Mouse (Mus musculus) forebrain, postnatal 0 days (tissue): ENCODE measurements at regions not wholly inside any gene's neighbourhood (a gene's known extent, or its start where the extent isn't known, plus 50 kb on each side); places are given as distances from the start of the nearest gene placed in this dataset.

Experiments used
- ATAC-seq: fragments of 200-750 bp; cut with Nextera tagmentation; 2 replicates; pipeline ENCODE4 v1.8.0; 2017; ENCODE audit warnings: mild to moderate bottlenecking, moderate library complexity
- DNase-seq: peaks from one replicate; pipeline ENCODE4 v3.0.0-alpha.2; 2015
- H3K27ac ChIP-seq: fragments of 300-500 bp; sonication (generic); 2 replicates; pipeline ENCODE4 v1.5.1; 2014; ENCODE audit warnings: low read depth, mild to moderate bottlenecking, antibody characterized with exemption, low read length, moderate library complexity, mixed read lengths
- H3K27me3 ChIP-seq: fragments of 300-500 bp; sonication (generic); 2 replicates; pipeline ENCODE4 v1.6.1; 2014; ENCODE audit warnings: mild to moderate bottlenecking, low read length, mixed read lengths; ENCODE audit not compliant: insufficient read depth
- H3K36me3 ChIP-seq: fragments of 300-500 bp; sonication (generic); 2 replicates; pipeline ENCODE4 v1.6.1; 2014; ENCODE audit warnings: mild to moderate bottlenecking, moderate library complexity; ENCODE audit not compliant: insufficient read depth
- H3K4me1 ChIP-seq: fragments of 300-500 bp; sonication (generic); 2 replicates; pipeline ENCODE4 v1.6.1; 2014; ENCODE audit warnings: antibody characterized with exemption; ENCODE audit not compliant: insufficient read depth
- H3K4me2 ChIP-seq: fragments of 300-500 bp; sonication (generic); 2 replicates; pipeline ENCODE4 v1.6.1; 2014; ENCODE audit warnings: low read depth, mild to moderate bottlenecking, moderate library complexity
- H3K4me3 ChIP-seq: fragments of 300-500 bp; sonication (generic); 2 replicates; pipeline ENCODE4 v1.5.1; 2014; ENCODE audit warnings: low read depth, low read length, mixed read lengths
- H3K9ac ChIP-seq: fragments of 300-500 bp; sonication (generic); 2 replicates; pipeline ENCODE4 v1.6.1; 2014; ENCODE audit warnings: mild to moderate bottlenecking
- H3K9me3 ChIP-seq: fragments of 300-500 bp; sonication (generic); 2 replicates; pipeline ENCODE4 v1.6.1; 2016; ENCODE audit warnings: low read length
- CTCF ChIP-seq: sonication (generic); IDR thresholded peaks from 2 replicates; pipeline ENCODE4 v1.5.1; 2016; ENCODE audit warnings: antibody characterized with exemption, control low read depth, low read depth
- WGBS: fragments of 180-500 bp; shearing (Covaris S2); extraction: QIAGEN DNeasy Blood & Tissue Kit; methylation state at CpG from one replicate; pipeline ENCODE4 v1.1.7; 2014; 5-methylcytosine and 5-hydroxymethylcytosine counted together

DNA sequence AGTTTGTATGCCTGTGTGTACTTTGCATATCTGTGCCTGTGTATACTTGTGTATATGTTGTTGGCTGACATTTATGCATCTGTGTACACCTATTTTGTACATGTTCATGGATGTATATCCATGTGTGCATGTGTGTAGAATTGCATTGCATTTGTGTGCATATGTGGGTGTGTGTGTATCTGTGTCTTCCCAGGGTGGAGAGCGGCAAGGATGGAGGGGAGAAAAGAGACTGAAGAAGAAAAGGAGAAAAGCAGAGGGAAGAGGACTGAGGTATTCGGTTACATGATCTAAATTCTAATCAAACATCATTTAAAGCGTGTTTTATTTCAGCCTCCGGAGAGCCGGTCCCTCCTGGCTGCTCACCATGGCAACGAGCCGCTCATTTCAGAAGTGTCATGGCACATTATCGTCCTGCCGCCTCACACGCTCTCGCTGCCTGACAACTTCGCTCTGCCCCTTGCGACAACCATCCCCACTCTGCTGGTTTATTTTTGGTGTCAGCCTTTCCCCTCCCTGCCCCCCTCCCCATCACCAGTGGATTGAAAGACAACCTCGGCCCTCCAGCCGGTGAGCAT is 58.6 kb downstream of the Mrm1 start:
- DNase-seq (peak; percentile 86), ATAC-seq (peak; percentile 93)
- Histone ChIP-seq H3K36me3 (no peaks in the 10 kb centered on the region), H3K27me3 (peaks cover 24% of the 10 kb centered on the region), H3K9me3 (no peaks in the 10 kb centered on the region), H3K27ac (peak overlapping the region; percentile 69), H3K4me2 (peak overlapping the region; percentile 13), H3K9ac (no peak overlapping the region), H3K4me3 (no peak overlapping the region), H3K4me1 (peaks cover 6% of the 10 kb centered on the region; the same call in 1 of the 2 replicates)
- no peak for TF ChIP-seq CTCF
- 8% methylated on average over 15 of the region's 15 CpGs for WGBS

DNA sequence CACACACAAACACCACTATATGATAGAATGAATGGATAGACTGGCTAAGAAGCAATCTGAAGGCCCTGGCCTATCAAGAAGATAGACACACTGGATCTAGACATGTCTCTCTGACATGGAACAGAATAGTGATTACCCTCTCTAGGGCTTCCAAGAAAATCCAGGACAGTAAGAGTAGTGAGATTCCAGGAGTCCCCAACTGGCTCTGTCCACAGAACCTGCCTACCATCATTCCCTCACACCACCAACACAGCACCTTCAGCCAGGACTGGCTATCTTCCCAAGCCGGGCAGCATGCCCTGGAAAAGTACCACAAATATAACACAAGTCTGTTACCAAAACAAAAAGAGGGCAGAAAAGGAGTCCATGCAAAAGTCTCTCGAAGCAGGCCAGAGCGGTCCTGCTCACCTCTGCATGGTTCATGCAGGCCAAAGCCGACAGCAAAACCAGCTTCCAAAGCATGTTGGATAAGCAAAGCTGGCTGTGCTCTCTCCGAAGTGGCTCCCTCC is 59.8 kb downstream of the Mrm1 start:
- no peak for TF ChIP-seq CTCF
- no peaks in the 10 kb centered on the region for H3K36me3 ChIP-seq
- H3K4me3 ChIP-seq, result no peak overlapping the region
- DNase-seq, result no peak
- no peak overlapping the region for H3K9ac ChIP-seq
- H3K27me3 ChIP-seq, result 0 out of 2 replicates have a peak, but pooled peaks cover 15% of the 10 kb centered on the region
- peaks cover 6% of the 10 kb centered on the region; the same call in 1 of the 2 replicates for H3K4me1 ChIP-seq
- 62% methylated on average over 5 of the region's 5 CpGs for WGBS
- no peak for ATAC-seq
- H3K27ac ChIP-seq, result 0 out of 2 replicates have a peak overlapping the region, but pooled peaks have one; percentile 69
- no peak overlapping the region for H3K4me2 ChIP-seq
- H3K9me3 ChIP-seq, result no peaks in the 10 kb centered on the region

DNA sequence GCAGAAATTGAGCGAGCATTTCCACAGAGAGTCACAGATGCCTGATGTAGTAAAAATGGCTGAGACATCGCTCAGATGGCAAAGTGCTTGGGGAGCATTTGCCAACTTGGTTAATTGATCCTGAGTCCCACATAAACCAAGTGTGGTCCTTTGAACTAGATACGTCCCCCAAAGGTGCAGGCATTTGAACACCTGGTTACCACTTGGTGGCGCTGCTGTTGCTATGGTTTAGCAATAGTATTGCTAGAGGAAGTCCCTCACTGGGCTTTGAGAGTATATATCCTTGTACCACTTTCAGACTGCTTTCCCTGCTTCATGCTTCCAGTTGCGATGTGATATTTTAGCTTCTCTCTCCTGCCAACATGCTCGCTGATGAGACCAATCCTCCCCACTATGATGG is 67.3 kb downstream of the Mrm1 start:
- ATAC-seq, result no peak
- H3K27me3 ChIP-seq, result no peaks in the 10 kb centered on the region; the same call in 1 of the 2 replicates
- no peak overlapping the region for H3K4me3 ChIP-seq
- DNase-seq, result peak; percentile 25
- no peaks in the 10 kb centered on the region for H3K9me3 ChIP-seq
- no peak overlapping the region for H3K9ac ChIP-seq
- no peak overlapping the region for H3K4me2 ChIP-seq
- no peak overlapping the region for H3K27ac ChIP-seq
- H3K36me3 ChIP-seq, result no peaks in the 10 kb centered on the region
- TF ChIP-seq CTCF, result peak; percentile 43; the same call in 1 of the 2 replicates
- 72% methylated on average over 6 of the region's 6 CpGs for WGBS
- no peaks in the 10 kb centered on the region for H3K4me1 ChIP-seq

DNA sequence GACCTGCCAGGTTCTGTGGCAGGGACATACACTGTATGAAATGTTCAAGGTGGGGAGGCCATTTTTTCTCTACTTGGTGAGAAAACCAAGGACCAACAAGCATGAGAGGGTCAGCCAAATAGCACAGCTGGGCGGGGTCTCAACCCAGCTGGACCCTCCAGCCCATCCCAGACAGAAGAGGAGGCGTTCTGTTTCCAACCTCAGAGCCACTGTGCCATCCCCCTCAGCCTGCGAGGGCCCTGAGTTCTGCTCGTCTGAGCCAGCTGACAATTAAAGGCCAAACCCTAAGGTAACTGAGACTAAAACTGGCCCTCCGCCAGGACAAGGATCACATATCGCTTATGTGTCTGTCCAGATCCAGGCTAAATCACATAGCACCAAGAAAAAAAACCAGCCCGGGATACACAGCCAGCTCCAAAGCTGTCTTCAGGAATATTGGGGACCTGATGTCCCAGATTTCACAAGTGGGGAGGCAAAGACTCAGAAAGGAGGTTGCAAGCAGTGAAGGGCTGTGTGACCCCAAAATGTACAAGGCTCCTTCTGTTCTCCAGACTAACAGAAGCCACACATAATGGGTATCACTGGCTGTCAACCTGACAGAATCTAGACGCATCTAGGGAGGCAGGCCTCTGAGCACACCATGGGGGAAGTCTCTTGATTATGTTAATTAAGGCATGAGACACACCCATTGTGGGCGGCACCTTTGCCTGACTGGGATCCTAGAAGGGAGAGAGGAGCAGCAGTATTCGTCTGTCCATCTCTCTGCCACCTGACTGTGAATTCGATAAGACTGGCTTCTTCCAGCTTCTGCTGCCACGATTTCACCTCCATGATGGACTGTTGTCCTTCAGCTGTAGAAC is 69.6 kb downstream of the Mrm1 start:
- no peaks in the 10 kb centered on the region for H3K4me1 ChIP-seq

DNA sequence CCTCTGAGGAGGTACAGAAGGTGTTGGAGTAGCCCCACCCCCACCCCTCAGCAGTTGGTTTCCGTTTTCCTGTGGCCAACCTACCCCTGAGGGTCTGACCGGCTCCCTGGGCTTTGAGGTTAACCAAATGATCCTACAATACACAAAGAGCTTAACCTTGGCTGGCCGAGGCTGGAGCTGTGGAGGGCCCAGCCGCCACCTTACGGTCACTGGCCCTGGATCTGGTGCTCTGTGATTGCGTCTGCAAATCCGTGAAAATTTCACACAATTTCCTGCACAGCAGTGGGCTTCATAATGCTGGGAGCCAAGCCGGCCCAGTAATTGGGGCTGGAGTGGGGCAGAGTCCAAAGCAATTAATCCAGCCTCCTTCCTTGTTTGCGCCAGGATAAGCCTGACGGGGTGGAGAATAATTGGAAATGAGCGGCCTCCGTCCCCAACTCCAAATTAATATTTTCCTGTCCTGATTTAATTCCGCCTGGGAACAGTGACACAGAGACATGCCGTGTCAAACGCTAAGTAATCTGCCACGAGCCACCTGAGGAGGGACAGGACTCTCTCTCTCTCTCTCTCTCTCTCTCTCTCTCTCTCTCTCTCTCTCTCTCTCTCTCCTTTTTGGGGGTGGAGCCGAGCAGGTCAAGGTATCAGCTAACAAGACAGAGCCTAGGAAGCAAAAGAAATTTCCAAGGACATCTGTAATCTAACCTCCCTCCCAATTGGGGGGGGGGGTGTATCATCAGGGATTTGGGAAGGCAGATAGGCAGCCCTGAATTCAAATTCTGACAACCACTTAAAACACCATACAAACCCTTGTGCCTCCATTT is 80.3 kb downstream of the Mrm1 start:
- Histone ChIP-seq H3K27ac (no peak overlapping the region), H3K9ac (no peak overlapping the region)
- ATAC-seq, result no peak

More for the DNA sequence above, 69.6 kb downstream of the Mrm1 start:
- H3K36me3 ChIP-seq, result no peaks in the 10 kb centered on the region
- no peaks in the 10 kb centered on the region; the same call in 1 of the 2 replicates for H3K27me3 ChIP-seq
- H3K9ac ChIP-seq, result no peak overlapping the region
- no peak for TF ChIP-seq CTCF
- no peak overlapping the region for H3K27ac ChIP-seq
- no peak overlapping the region for H3K4me2 ChIP-seq
- WGBS, result 36% methylated on average over 12 of the region's 12 CpGs
- no peak for DNase-seq
- no peaks in the 10 kb centered on the region for H3K9me3 ChIP-seq
- ATAC-seq, result no peak
- H3K4me3 ChIP-seq, result no peak overlapping the region

DNA sequence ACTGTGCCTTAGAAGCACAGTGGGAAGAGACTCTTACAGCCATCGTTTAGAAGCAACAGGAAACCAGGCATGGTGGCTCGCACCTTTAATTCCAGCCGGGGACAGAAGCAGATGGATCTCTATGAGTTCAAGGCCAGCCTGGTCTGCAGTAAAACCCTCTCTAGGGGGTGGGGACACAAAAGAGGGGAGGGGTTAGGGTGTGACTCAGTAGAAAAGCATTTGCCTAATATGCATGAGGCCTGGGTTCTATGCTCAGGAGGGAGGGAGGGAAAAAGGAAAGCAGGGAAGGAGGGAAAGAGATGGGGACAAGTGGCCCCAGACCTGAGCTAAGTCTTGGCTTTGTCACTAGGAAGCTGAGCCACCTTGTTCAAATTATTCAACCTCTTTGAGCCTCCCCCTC is 81.2 kb downstream of the Mrm1 start:
- Histone ChIP-seq H3K36me3 (no peaks in the 10 kb centered on the region), H3K4me3 (no peak overlapping the region), H3K9me3 (no peaks in the 10 kb centered on the region), H3K27me3 (0 out of 2 replicates have a peak, but pooled peaks cover 3% of the 10 kb centered on the region), H3K4me2 (no peak overlapping the region), H3K9ac (no peak overlapping the region), H3K27ac (no peak overlapping the region), H3K4me1 (no peaks in the 10 kb centered on the region)
- ATAC-seq (no peak), DNase-seq (no peak)
- TF ChIP-seq CTCF, result no peak
- WGBS, result 71% methylated on average over 3 of the region's 3 CpGs

More for the DNA sequence above, 80.3 kb downstream of the Mrm1 start:
- WGBS, result 12% methylated on average over 17 of the region's 17 CpGs
- no peaks in the 10 kb centered on the region for H3K36me3 ChIP-seq
- DNase-seq, result no peak
- H3K4me3 ChIP-seq, result no peak overlapping the region
- H3K4me2 ChIP-seq, result no peak overlapping the region
- no peaks in the 10 kb centered on the region for H3K4me1 ChIP-seq
- H3K9me3 ChIP-seq, result no peaks in the 10 kb centered on the region
- 0 out of 2 replicates have a peak, but pooled peaks cover 3% of the 10 kb centered on the region for H3K27me3 ChIP-seq
- no peak for TF ChIP-seq CTCF
